Mouse (Mus musculus) right cerebral cortex, postnatal 4 days (tissue): ENCODE measurements at regions not wholly inside any gene's neighbourhood (a gene's known extent, or its start where the extent isn't known, plus 50 kb on each side); places are given as distances from the start of the nearest gene placed in this dataset.

Source experiments
- DNase-seq: peaks from one replicate; pipeline ENCODE4 v3.0.0-alpha.2; 2022

- DNase-seq, result no peak
Measured at GRCm38 (mm10) chr1:168487492-168487891, 55.4 kb upstream of the Pbx1 start.

GRCm38 (mm10) chr1:168483651-168484050 lies 51.6 kb upstream of the Pbx1 start:
- no peak for DNase-seq
